Comparison of ENCODE assay signal across 10 mouse cellular contexts in genomic region chr13:52155588-52156086, GRCm38 (mm10).
DNase-seq lines count a peak whose midpoint lies in the region; ATAC-seq and TF ChIP-seq lines count a peak whose summit lies in the region.
"Had no signal": no experiment of that assay in that cellular context is flagged by ENCODE, and none has a peak within 500 bp of the region (broad histone marks: within the 10 kb centered on the region; RNA-seq: fewer than 3 reads in every experiment).

No protein-coding gene starts in this region.

- no peaks in the 10 kb centered on the region for H3K9me3 ChIP-seq in hindbrain, embryonic 16.5 days (ENCODE audit: control insufficient read depth, low read length)
- no peaks in the 10 kb centered on the region for H3K9me3 ChIP-seq in hindbrain, embryonic 10.5 days
- H3K9me3 ChIP-seq in limb, embryonic 10.5 days (replicated peaks): no peaks in the 10 kb centered on the region
- H3K9me3 ChIP-seq: heart, embryonic 13.5 days had no signal

- no peak for DNase-seq in hindbrain, embryonic 10.5 days (ENCODE audit: low spot score)
- DNase-seq in kidney, adult 8-10 months: peak; percentile 46 to 50
- no peak for DNase-seq in embryo, embryonic 9.5 days (ENCODE audit: extremely low spot score)
- DNase-seq in thymus, postnatal 4 days: no peak
- DNase-seq in limb, embryonic 10.5 days (ENCODE audit: low spot score): no peak

- 75% methylated on average over 8 of the region's 8 CpGs for WGBS in hindbrain, embryonic 16.5 days
- 79% methylated on average over 8 of the region's 8 CpGs for whole genome bisulfite sequencing in hindbrain, embryonic 10.5 days
- 5% methylated on average over 8 of the region's 8 CpGs for WGBS in bone marrow, adult 2 months
- WGBS in limb, embryonic 10.5 days: 85% methylated on average over 8 of the region's 8 CpGs

- no peak overlapping the region for H3K4me3 ChIP-seq in hindbrain, embryonic 16.5 days (ENCODE audit: low read length)
- no peak overlapping the region for H3K4me3 ChIP-seq in hindbrain, embryonic 10.5 days
- H3K4me3 ChIP-seq in bone marrow, adult 2 months (replicated peaks; ENCODE audit: control insufficient read depth, low read depth, low read length): no peak overlapping the region
- no peak overlapping the region for H3K4me3 ChIP-seq in limb, embryonic 10.5 days
- H3K4me3 ChIP-seq: heart, embryonic 13.5 days had no signal

- no peak for TF ChIP-seq POLR2A in bone marrow, adult 2 months (IDR thresholded peaks at IDR 0.05; ENCODE audit: borderline replicate concordance, control insufficient read depth, low read depth, low read length)

- H3K4me1 ChIP-seq in hindbrain, embryonic 16.5 days (ENCODE audit: control insufficient read depth, insufficient read depth, low read depth, low read length): peaks cover 16% of the 10 kb centered on the region
- peaks cover 38% of the 10 kb centered on the region for H3K4me1 ChIP-seq in hindbrain, embryonic 10.5 days (replicated peaks)
- peaks cover 4% of the 10 kb centered on the region for H3K4me1 ChIP-seq in bone marrow, adult 2 months (ENCODE audit: control insufficient read depth, insufficient read depth, low read length)
- peaks cover 21% of the 10 kb centered on the region for H3K4me1 ChIP-seq in limb, embryonic 10.5 days

- no peak for TF ChIP-seq CTCF in bone marrow, adult 2 months (IDR thresholded peaks at IDR 0.05; ENCODE audit: control insufficient read depth, insufficient read depth, low read length)

- no peaks in the 10 kb centered on the region for H3K27me3 ChIP-seq in hindbrain, embryonic 16.5 days (replicated peaks; ENCODE audit: control insufficient read depth, insufficient read depth, low read length)
- no peaks in the 10 kb centered on the region for H3K27me3 ChIP-seq in hindbrain, embryonic 10.5 days (ENCODE audit: insufficient read depth, poor library complexity, severe bottlenecking)
- H3K27me3 ChIP-seq in limb, embryonic 10.5 days (ENCODE audit: low read depth, poor library complexity, severe bottlenecking): no peaks in the 10 kb centered on the region
- H3K27me3 ChIP-seq: heart, embryonic 13.5 days had no signal

- no peak for ATAC-seq in hindbrain, embryonic 16.5 days
- ATAC-seq in megakaryocyte progenitor cell, adult 5-6 weeks (replicated peaks; ENCODE audit: poor library complexity): peak; percentile 35

- H3K36me3 ChIP-seq in hindbrain, embryonic 16.5 days (ENCODE audit: control insufficient read depth, insufficient read depth, low read length): no peaks in the 10 kb centered on the region
- H3K36me3 ChIP-seq in hindbrain, embryonic 10.5 days: no peaks in the 10 kb centered on the region
- no peaks in the 10 kb centered on the region for H3K36me3 ChIP-seq in limb, embryonic 10.5 days
- H3K36me3 ChIP-seq: heart, embryonic 13.5 days had no signal

- H3K27ac ChIP-seq in hindbrain, embryonic 16.5 days (ENCODE audit: low read depth, low read length): peak overlapping the region; percentile 57; the same call in 1 of the 2 replicates
- no peak overlapping the region for H3K27ac ChIP-seq in hindbrain, embryonic 10.5 days
- peak overlapping the region; percentile 70; the same call in 1 of the 2 replicates for H3K27ac ChIP-seq in bone marrow, adult 2 months (ENCODE audit: control insufficient read depth, insufficient read depth, low read depth, low read length, poor library complexity)
- H3K27ac ChIP-seq in limb, embryonic 10.5 days: no peak overlapping the region
- H3K27ac ChIP-seq: heart, embryonic 13.5 days; liver, embryonic 14.5 days had no signal

- H3K9ac ChIP-seq in hindbrain, embryonic 16.5 days (ENCODE audit: low read depth, low read length): no peak overlapping the region
- H3K9ac ChIP-seq: heart, embryonic 13.5 days; liver, embryonic 14.5 days had no signal

- no peak overlapping the region for H3K4me2 ChIP-seq in hindbrain, embryonic 16.5 days (ENCODE audit: low read length)
- H3K4me2 ChIP-seq: heart, embryonic 13.5 days had no signal

Comparison
In these comparisons a context has a peak if more than half of its experiments do, and no peak if none do; other contexts are left out.
1. H3K27ac ChIP-seq: peak in hindbrain, embryonic 16.5 days (single experiment) and bone marrow, adult 2 months (single experiment); none in hindbrain, embryonic 10.5 days (single experiment) and limb, embryonic 10.5 days (single experiment).
2. DNase-seq: peak in kidney, adult 8-10 months (2 of 2); none in hindbrain, embryonic 10.5 days (single experiment), embryo, embryonic 9.5 days (single experiment), thymus, postnatal 4 days (single experiment) and limb, embryonic 10.5 days (single experiment).